Mouse (Mus musculus): ENCODE measurements around the gene Ipmk. TPM values are rescaled to one million over a fixed set of nuclear protein-coding genes. Genes with fewer than 3 reads are reported as not detected.
"Not testable (repeated sequence)": the region's sequence is repeated elsewhere in the genome, so short reads cannot be mapped to it uniquely, and the experiment has no call there.

The Ipmk gene
- polyA plus RNA-seq, 1 experiment from 2014 or later, result 16.5 TPM

GRCm38 (mm10) chr10:71455355-71455754, 107.8 kb downstream of the Ipmk start:
- Histone ChIP-seq H3K27me3 (ENCODE audit: control insufficient read depth, insufficient read depth, low read depth, low read length) (no peaks in the 10 kb centered on the region), H3K9ac (ENCODE audit: low read depth, low read length) (no peak overlapping the region), H3K4me3 (ENCODE audit: low read depth, low read length) (no peak overlapping the region), H3K27ac (ENCODE audit: low read length) (no peak overlapping the region), H3K4me2 (ENCODE audit: low read length) (no peak overlapping the region), H3K4me1 (ENCODE audit: control insufficient read depth, insufficient read depth, low read length) (no peaks in the 10 kb centered on the region), H3K36me3 (ENCODE audit: control insufficient read depth, insufficient read depth, low read length) (no peaks in the 10 kb centered on the region), H3K9me3 (replicated peaks; ENCODE audit: control insufficient read depth, low read length, poor library complexity, severe bottlenecking) (no peaks in the 10 kb centered on the region)
- no peak for ATAC-seq
- whole genome bisulfite sequencing, result 78% methylated on average over 3 of the region's 3 CpGs

GRCm38 (mm10) chr10:71462371-71462770, 114.8 kb downstream of the Ipmk start:
- H3K4me3 ChIP-seq (ENCODE audit: low read depth, low read length); H3K4me2 ChIP-seq (ENCODE audit: low read length); H3K27ac ChIP-seq (ENCODE audit: low read length); H3K9ac ChIP-seq (ENCODE audit: low read depth, low read length); H3K36me3 ChIP-seq (ENCODE audit: control insufficient read depth, insufficient read depth, low read length); H3K27me3 ChIP-seq (ENCODE audit: control insufficient read depth, insufficient read depth, low read depth, low read length); ATAC-seq; H3K4me1 ChIP-seq (ENCODE audit: control insufficient read depth, insufficient read depth, low read length); H3K9me3 ChIP-seq (replicated peaks; ENCODE audit: control insufficient read depth, low read length, poor library complexity, severe bottlenecking): not testable (repeated sequence)
- 93% methylated on average over 13 of the region's 13 CpGs for WGBS

- H3K27me3 ChIP-seq (ENCODE audit: control insufficient read depth, insufficient read depth, low read depth, low read length), result no peaks in the 10 kb centered on the region
- H3K36me3 ChIP-seq (ENCODE audit: control insufficient read depth, insufficient read depth, low read length), result no peaks in the 10 kb centered on the region
- WGBS, result 94% methylated on average over 6 of the region's 6 CpGs
- no peak overlapping the region for H3K4me2 ChIP-seq (ENCODE audit: low read length)
- no peak overlapping the region for H3K9ac ChIP-seq (ENCODE audit: low read depth, low read length)
- H3K9me3 ChIP-seq (replicated peaks; ENCODE audit: control insufficient read depth, low read length, poor library complexity, severe bottlenecking), result no peaks in the 10 kb centered on the region
- ATAC-seq, result no peak
- H3K27ac ChIP-seq (ENCODE audit: low read length), result no peak overlapping the region
- no peak overlapping the region for H3K4me3 ChIP-seq (ENCODE audit: low read depth, low read length)
- no peaks in the 10 kb centered on the region for H3K4me1 ChIP-seq (ENCODE audit: control insufficient read depth, insufficient read depth, low read length)
These were observed 116.9 kb downstream of the Ipmk start for GRCm38 (mm10) chr10:71464417-71464816.

- no peak overlapping the region for H3K27ac ChIP-seq (ENCODE audit: low read length)
- H3K9ac ChIP-seq (ENCODE audit: low read depth, low read length), result no peak overlapping the region
- no peak overlapping the region for H3K4me3 ChIP-seq (ENCODE audit: low read depth, low read length)
- no peaks in the 10 kb centered on the region for H3K27me3 ChIP-seq (ENCODE audit: control insufficient read depth, insufficient read depth, low read depth, low read length)
- ATAC-seq, result no peak
- no peaks in the 10 kb centered on the region for H3K9me3 ChIP-seq (replicated peaks; ENCODE audit: control insufficient read depth, low read length, poor library complexity, severe bottlenecking)
- 94% methylated on average over 3 of the region's 3 CpGs for WGBS
- H3K4me1 ChIP-seq (ENCODE audit: control insufficient read depth, insufficient read depth, low read length), result 0 out of 2 replicates have a peak, but pooled peaks cover 2% of the 10 kb centered on the region
- H3K36me3 ChIP-seq (ENCODE audit: control insufficient read depth, insufficient read depth, low read length), result no peaks in the 10 kb centered on the region
- H3K4me2 ChIP-seq (ENCODE audit: low read length), result no peak overlapping the region
These were observed 120.8 kb downstream of the Ipmk start for GRCm38 (mm10) chr10:71468315-71468714.

- Histone ChIP-seq H3K27ac (ENCODE audit: low read length) (no peak overlapping the region), H3K4me3 (ENCODE audit: low read depth, low read length) (no peak overlapping the region), H3K4me2 (ENCODE audit: low read length) (no peak overlapping the region), H3K9ac (ENCODE audit: low read depth, low read length) (no peak overlapping the region), H3K36me3 (ENCODE audit: control insufficient read depth, insufficient read depth, low read length) (no peaks in the 10 kb centered on the region), H3K4me1 (ENCODE audit: control insufficient read depth, insufficient read depth, low read length) (0 out of 2 replicates have a peak, but pooled peaks cover 2% of the 10 kb centered on the region), H3K9me3 (replicated peaks; ENCODE audit: control insufficient read depth, low read length, poor library complexity, severe bottlenecking) (no peaks in the 10 kb centered on the region), H3K27me3 (ENCODE audit: control insufficient read depth, insufficient read depth, low read depth, low read length) (no peaks in the 10 kb centered on the region)
- peak; percentile 42; the same call in 1 of the 2 replicates for ATAC-seq
- WGBS, result 61% methylated on average over 13 of the region's 13 CpGs
These were observed 122.2 kb downstream of the Ipmk start for GRCm38 (mm10) chr10:71469751-71470150.

- WGBS, result 92% methylated on average over 6 of the region's 6 CpGs
- Histone ChIP-seq H3K4me1 (ENCODE audit: control insufficient read depth, insufficient read depth, low read length) (0 out of 2 replicates have a peak, but pooled peaks cover 4% of the 10 kb centered on the region), H3K36me3 (ENCODE audit: control insufficient read depth, insufficient read depth, low read length) (no peaks in the 10 kb centered on the region), H3K9me3 (replicated peaks; ENCODE audit: control insufficient read depth, low read length, poor library complexity, severe bottlenecking) (no peaks in the 10 kb centered on the region), H3K4me2 (ENCODE audit: low read length) (no peak overlapping the region), H3K9ac (ENCODE audit: low read depth, low read length) (no peak overlapping the region), H3K27ac (ENCODE audit: low read length) (no peak overlapping the region), H3K27me3 (ENCODE audit: control insufficient read depth, insufficient read depth, low read depth, low read length) (no peaks in the 10 kb centered on the region), H3K4me3 (ENCODE audit: low read depth, low read length) (no peak overlapping the region)
- no peak for ATAC-seq
These were observed 124.5 kb downstream of the Ipmk start for GRCm38 (mm10) chr10:71472033-71472432.

GRCm38 (mm10) chr10:71473590-71473989, 126.0 kb downstream of the Ipmk start:
- Histone ChIP-seq H3K27ac (ENCODE audit: low read length) (no peak overlapping the region), H3K4me1 (ENCODE audit: control insufficient read depth, insufficient read depth, low read length) (peaks cover 10% of the 10 kb centered on the region; the same call in 1 of the 2 replicates), H3K27me3 (ENCODE audit: control insufficient read depth, insufficient read depth, low read depth, low read length) (no peaks in the 10 kb centered on the region), H3K4me2 (ENCODE audit: low read length) (no peak overlapping the region), H3K9me3 (replicated peaks; ENCODE audit: control insufficient read depth, low read length, poor library complexity, severe bottlenecking) (no peaks in the 10 kb centered on the region), H3K36me3 (ENCODE audit: control insufficient read depth, insufficient read depth, low read length) (no peaks in the 10 kb centered on the region), H3K4me3 (ENCODE audit: low read depth, low read length) (no peak overlapping the region), H3K9ac (ENCODE audit: low read depth, low read length) (no peak overlapping the region)
- no peak for ATAC-seq
- WGBS, result 77% methylated on average over 13 of the region's 13 CpGs

- no peak overlapping the region for H3K4me3 ChIP-seq (ENCODE audit: low read depth, low read length)
- H3K9me3 ChIP-seq (replicated peaks; ENCODE audit: control insufficient read depth, low read length, poor library complexity, severe bottlenecking), result no peaks in the 10 kb centered on the region
- H3K4me1 ChIP-seq (ENCODE audit: control insufficient read depth, insufficient read depth, low read length), result peaks cover 10% of the 10 kb centered on the region; the same call in 1 of the 2 replicates
- H3K27ac ChIP-seq (ENCODE audit: low read length), result no peak overlapping the region; the same call in 1 of the 2 replicates
- H3K4me2 ChIP-seq (ENCODE audit: low read length), result no peak overlapping the region
- H3K9ac ChIP-seq (ENCODE audit: low read depth, low read length), result no peak overlapping the region
- 62% methylated on average over 8 of the region's 8 CpGs for WGBS
- peak; percentile 81 for ATAC-seq
- H3K27me3 ChIP-seq (ENCODE audit: control insufficient read depth, insufficient read depth, low read depth, low read length), result no peaks in the 10 kb centered on the region
- no peaks in the 10 kb centered on the region for H3K36me3 ChIP-seq (ENCODE audit: control insufficient read depth, insufficient read depth, low read length)
These were observed 129.0 kb downstream of the Ipmk start for GRCm38 (mm10) chr10:71476471-71477080.

GRCm38 (mm10) chr10:71477147-71477546, 129.6 kb downstream of the Ipmk start:
- 35% methylated on average over 4 of the region's 4 CpGs for WGBS
- Histone ChIP-seq H3K9ac (ENCODE audit: low read depth, low read length) (no peak overlapping the region), H3K4me1 (ENCODE audit: control insufficient read depth, insufficient read depth, low read length) (peaks cover 10% of the 10 kb centered on the region; the same call in 1 of the 2 replicates), H3K4me2 (ENCODE audit: low read length) (no peak overlapping the region), H3K9me3 (replicated peaks; ENCODE audit: control insufficient read depth, low read length, poor library complexity, severe bottlenecking) (no peaks in the 10 kb centered on the region), H3K4me3 (ENCODE audit: low read depth, low read length) (no peak overlapping the region), H3K36me3 (ENCODE audit: control insufficient read depth, insufficient read depth, low read length) (no peaks in the 10 kb centered on the region), H3K27ac (ENCODE audit: low read length) (peak overlapping the region; percentile 24), H3K27me3 (ENCODE audit: control insufficient read depth, insufficient read depth, low read depth, low read length) (no peaks in the 10 kb centered on the region)
- ATAC-seq, result no peak
